ENCODE assay signal across 10 mouse cellular contexts in genomic region chr3:135636454-135636853, GRCm38 (mm10). TPM values are rescaled to one million over a fixed set of nuclear protein-coding genes. Genes with fewer than 3 reads are reported as not detected.
A peak's percentile ranks its signal among the peaks of the same experiment; 100 is the strongest.
DNase-seq lines count a peak whose midpoint lies in the region; ATAC-seq and TF ChIP-seq lines count a peak whose summit lies in the region.
"Had no signal": no experiment of that assay in that cellular context is flagged by ENCODE, and none has a peak within 500 bp of the region (broad histone marks: within the 10 kb centered on the region; RNA-seq: fewer than 3 reads in every experiment).

No protein-coding gene starts in this region.

- H3K27me3 ChIP-seq in kidney, embryonic 15.5 days: no peaks in the 10 kb centered on the region
- H3K27me3 ChIP-seq in G1E (ENCODE audit: insufficient read depth, low read length): no peaks in the 10 kb centered on the region
- H3K27me3 ChIP-seq: neural tube, embryonic 13.5 days had no signal

- WGBS in kidney, embryonic 15.5 days: 36% methylated on average over 14 of the region's 14 CpGs

- H3K9me3 ChIP-seq in kidney, embryonic 15.5 days (replicated peaks): no peaks in the 10 kb centered on the region
- no peaks in the 10 kb centered on the region for H3K9me3 ChIP-seq in G1E (replicated peaks)
- H3K9me3 ChIP-seq: neural tube, embryonic 13.5 days had no signal

- H3K27ac ChIP-seq in kidney, embryonic 15.5 days: no peak overlapping the region
- H3K27ac ChIP-seq: neural tube, embryonic 13.5 days had no signal

- H3K4me2 ChIP-seq in kidney, embryonic 15.5 days: no peak overlapping the region
- H3K4me2 ChIP-seq: neural tube, embryonic 13.5 days had no signal

- H3K36me3 ChIP-seq in kidney, embryonic 15.5 days: peaks cover 14% of the 10 kb centered on the region
- no peaks in the 10 kb centered on the region for H3K36me3 ChIP-seq in G1E (replicated peaks)

- H3K4me1 ChIP-seq in kidney, embryonic 15.5 days: peaks cover 10% of the 10 kb centered on the region; the same call in 1 of the 2 replicates
- H3K4me1 ChIP-seq in G1E (ENCODE audit: insufficient read depth, low read depth, low read length): peaks cover 94% of the 10 kb centered on the region
- H3K4me1 ChIP-seq: neural tube, embryonic 13.5 days had no signal

- ATAC-seq in kidney, embryonic 15.5 days (replicated peaks; ENCODE audit: low FRiP score): no peak; the same call in 1 of the 2 replicates
- peak; percentile 58 for ATAC-seq in G1E (ENCODE audit: extremely low read depth, insufficient number of reproducible peaks, low FRiP score, poor library complexity, severe bottlenecking)
- peak; percentile 33 for ATAC-seq in granulocyte monocyte progenitor cell, adult 5-6 weeks (replicated peaks; ENCODE audit: poor library complexity, severe bottlenecking)

- no peak for TF ChIP-seq CTCF in G1E (IDR thresholded peaks at IDR 0.05; ENCODE audit: low read depth, low read length)

- H3K9ac ChIP-seq in kidney, embryonic 15.5 days: no peak overlapping the region
- H3K9ac ChIP-seq: neural tube, embryonic 13.5 days had no signal

- DNase-seq in kidney, postnatal 10 days: peak; percentile 29
- DNase-seq in G1E (ENCODE audit: low spot score): peak; percentile 41
- DNase-seq in mesoderm, embryonic 11.5 days (ENCODE audit: low read depth, low spot score): peak; percentile 32
- DNase-seq in gastrocnemius, adult 18-20 months (ENCODE audit: low spot score): no peak
- DNase-seq in right cerebral cortex, postnatal 14 days: no peak
- no peak for DNase-seq in left cerebral cortex, adult 9 months (ENCODE audit: low spot score in 2 of 2)
- DNase-seq: layer of hippocampus, postnatal 36 days had no signal

- no peak overlapping the region for H3K4me3 ChIP-seq in kidney, embryonic 15.5 days (replicated peaks)
- H3K4me3 ChIP-seq in G1E (ENCODE audit: low read depth, low read length): no peak overlapping the region; the same call in 1 of the 2 replicates
- H3K4me3 ChIP-seq: neural tube, embryonic 13.5 days had no signal

RNA-seq across cellular contexts. Expression of gene Nfkb1, which starts 54.9 kb away (rescaled TPM):
- 16.7 and 18.5 TPM in 2 replicates for polyA plus RNA-seq in kidney, embryonic 15.5 days (2015; fragmentation: Nextera tagmentation; extraction: Ambion mirVana)
- 11.0 and 14.5 TPM in 2 replicates for total RNA-seq in G1E (2014; fragmentation: Nextera tagmentation)
- total RNA-seq in G1E (2017): 3.8 TPM in 2 replicates
- 2.7 and 3.5 TPM in 2 replicates for polyA plus RNA-seq in G1E (2012)
- total RNA-seq in granulocyte monocyte progenitor cell, adult 5-6 weeks (2014; fragmentation: Nextera tagmentation): 100 and 112 TPM in 2 replicates
- 104 and 117 TPM in 2 replicates for total RNA-seq in granulocyte monocyte progenitor cell, adult 5-6 weeks (2017)
- 10 to 100 TPM; 17.1 to 18.7 TPM for total RNA-seq in gastrocnemius, adult 18-20 months (2021)

Comparison
In these comparisons a context has a peak if more than half of its experiments do, and no peak if none do; other contexts are left out.
1. DNase-seq: peak in kidney, postnatal 10 days (single experiment), G1E (single experiment) and mesoderm, embryonic 11.5 days (single experiment); none in gastrocnemius, adult 18-20 months (single experiment), right cerebral cortex, postnatal 14 days (single experiment) and left cerebral cortex, adult 9 months (0 of 2).
2. RNA of gene Nfkb1, which starts 54.9 kb away (total RNA-seq): 100 to 117 TPM in granulocyte monocyte progenitor cell, adult 5-6 weeks; 17.1 to 18.7 TPM in gastrocnemius, adult 18-20 months and 3.8 to 14.5 TPM in G1E; every median in the first group is over 4 times any median in the second.